Mouse (Mus musculus): ENCODE data around the gene Pnmt. TPM values are rescaled to one million over a fixed set of nuclear protein-coding genes. Genes with fewer than 3 reads are reported as not detected.

The Pnmt gene
- total and polyA plus RNA-seq, 3 experiments: not detected

- no peak overlapping the region for H3K9ac ChIP-seq (ENCODE audit: control insufficient read depth, low read depth, low read length, poor library complexity, severe bottlenecking)
- no peak overlapping the region for H3K4me3 ChIP-seq (ENCODE audit: control insufficient read depth in 1 of 2, insufficient read depth in 1 of 2, low read depth in 2 of 2, low read length in 2 of 2)
- H3K27me3 ChIP-seq (ENCODE audit: control insufficient read depth in 1 of 2, insufficient read depth in 2 of 2, low read length in 2 of 2): no peaks in the 10 kb centered on the region
- H3K79me2 ChIP-seq (ENCODE audit: control insufficient read depth, insufficient read depth, low read length, poor library complexity): no peaks in the 10 kb centered on the region; the same call in 1 of the 2 replicates
- TF ChIP-seq CHD2 (IDR thresholded peaks at IDR 0.05; ENCODE audit: low read length) (no peak), TBP (IDR thresholded peaks at IDR 0.05; ENCODE audit: low read depth, low read length) (no peak), NELFE (IDR thresholded peaks at IDR 0.05; ENCODE audit: low read depth, low read length) (no peak), TCF12 (IDR thresholded peaks at IDR 0.05; ENCODE audit: low read depth, low read length) (no peak), KAT2A (conservative IDR thresholded peaks at IDR 0.05; ENCODE audit: low read depth, low read length) (no peak), CHD1 (IDR thresholded peaks at IDR 0.05; ENCODE audit: low read depth, low read length) (no peak), RCOR1 (IDR thresholded peaks at IDR 0.05; ENCODE audit: low read depth, low read length) (no peak), JUND (IDR thresholded peaks at IDR 0.05; ENCODE audit: low read depth, low read length) (no peak), GABPA (IDR thresholded peaks at IDR 0.05; ENCODE audit: low read depth, low read length) (no peak), MAFK (IDR thresholded peaks at IDR 0.05; ENCODE audit: borderline replicate concordance, low read depth, low read length) (no peak)
- peaks cover 0 to 30% of the 10 kb centered on the region in 2 experiments; a peak in 2 of 4 replicates for H3K36me3 ChIP-seq (ENCODE audit: control insufficient read depth in 1 of 2, insufficient read depth in 2 of 2, low read length in 2 of 2)
- no peaks in the 10 kb centered on the region for H3K9me3 ChIP-seq (replicated peaks; ENCODE audit: insufficient read depth, low read length)
- no peak overlapping the region for H3K27ac ChIP-seq (ENCODE audit: control insufficient read depth, low read depth, low read length)
- DNase-seq (ENCODE audit: low read depth, low spot score): no peak
- H3K4me1 ChIP-seq (ENCODE audit: control insufficient read depth in 1 of 2, insufficient read depth in 2 of 2, low read length in 2 of 2): peaks cover 27 to 38% of the 10 kb centered on the region in 2 experiments
Observed at GRCm38 (mm10) chr11:98397946-98398345, 11.7 kb downstream of the Pnmt start.

GRCm38 (mm10) chr11:98400161-98400726 is 14.0 kb downstream of the Pnmt start, which contains the start of gene Pgap3:
Gene Pgap3 (minus strand): TSS chr11:98400490.
- Histone ChIP-seq H3K79me2 (ENCODE audit: control insufficient read depth, insufficient read depth, low read length, poor library complexity) (no peaks in the 10 kb centered on the region; the same call in 1 of the 2 replicates), H3K27ac (ENCODE audit: control insufficient read depth, low read depth, low read length) (peak within 1 kb of the TSS; percentile 89), H3K9me3 (replicated peaks; ENCODE audit: insufficient read depth, low read length) (no peaks in the 10 kb centered on the region), H3K4me1 (ENCODE audit: control insufficient read depth in 1 of 2, insufficient read depth in 2 of 2, low read length in 2 of 2) (peaks cover 8 to 15% of the 10 kb centered on the region in 2 experiments), H3K27me3 (ENCODE audit: control insufficient read depth in 1 of 2, insufficient read depth in 2 of 2, low read length in 2 of 2) (peaks cover 3 to 5% of the 10 kb centered on the region in 2 experiments; a peak in 2 of 4 replicates), H3K4me3 (ENCODE audit: control insufficient read depth in 1 of 2, insufficient read depth in 1 of 2, low read depth in 2 of 2, low read length in 2 of 2) (peak within 1 kb of the TSS; percentile 69 to 96), H3K36me3 (ENCODE audit: control insufficient read depth in 1 of 2, insufficient read depth in 2 of 2, low read length in 2 of 2) (peaks cover 0 to 10% of the 10 kb centered on the region in 2 experiments; a peak in 2 of 4 replicates), H3K9ac (ENCODE audit: control insufficient read depth, low read depth, low read length, poor library complexity, severe bottlenecking) (peak within 1 kb of the TSS; percentile 80)
- peak; percentile 98 for DNase-seq (ENCODE audit: low read depth, low spot score)
- TF ChIP-seq ZMIZ1 (IDR thresholded peaks at IDR 0.05; ENCODE audit: low read depth, low read length): peak; percentile 79; the same call in 1 of the 2 replicates
- TF ChIP-seq MYB (IDR thresholded peaks at IDR 0.05; ENCODE audit: low read depth, low read length): 0 out of 2 replicates have a peak, but pooled peaks have one; percentile 20
- no peak for TF ChIP-seq ETS1 (IDR thresholded peaks at IDR 0.05; ENCODE audit: low read depth, low read length)
- TF ChIP-seq POLR2AphosphoS5 (IDR thresholded peaks at IDR 0.05; ENCODE audit: borderline replicate concordance, low read depth, low read length): no peak
- peak; percentile 15; the same call in 1 of the 2 replicates for TF ChIP-seq MAZ (IDR thresholded peaks at IDR 0.05; ENCODE audit: low read depth, low read length)
- 0 out of 2 replicates have a peak, but pooled peaks have one; percentile 61 for TF ChIP-seq MXI1 (IDR thresholded peaks at IDR 0.05; ENCODE audit: low read depth, low read length)
- peak; percentile 83 for TF ChIP-seq POLR2AphosphoS2 (IDR thresholded peaks at IDR 0.05; ENCODE audit: low read length)
- TF ChIP-seq MYC (IDR thresholded peaks at IDR 0.05; ENCODE audit: low read depth, low read length): peak; percentile 69; the same call in 1 of the 2 replicates
- TF ChIP-seq E2F4 (IDR thresholded peaks at IDR 0.05; ENCODE audit: borderline replicate concordance, low read depth, low read length): peak; percentile 63; the same call in 1 of the 2 replicates
- no peak for TF ChIP-seq MAFK (IDR thresholded peaks at IDR 0.05; ENCODE audit: borderline replicate concordance, low read depth, low read length)
- TF ChIP-seq ELF1 (IDR thresholded peaks at IDR 0.05; ENCODE audit: low read depth, low read length): peak; percentile 91
- TF ChIP-seq POLR2A (IDR thresholded peaks at IDR 0.05; ENCODE audit: control insufficient read depth in 1 of 2, insufficient read depth in 1 of 2, low read depth in 1 of 2, low read length in 2 of 2, poor library complexity in 1 of 2): peak; percentile 44 to 81; a peak in 3 of 4 replicates
- TF ChIP-seq NRF1 (IDR thresholded peaks at IDR 0.05; ENCODE audit: insufficient read depth, low read depth, low read length, poor library complexity, severe bottlenecking): peak; percentile 33; the same call in 1 of the 2 replicates
- TF ChIP-seq HCFC1 (IDR thresholded peaks at IDR 0.05; ENCODE audit: low read depth, low read length): peak; percentile 88
- TF ChIP-seq UBTF (IDR thresholded peaks at IDR 0.05; ENCODE audit: borderline replicate concordance, insufficient read depth, low read depth, low read length): no peak
- peak; percentile 77 for TF ChIP-seq SIN3A (IDR thresholded peaks at IDR 0.05; ENCODE audit: low read length)
- TF ChIP-seq RCOR1 (IDR thresholded peaks at IDR 0.05; ENCODE audit: low read depth, low read length): peak; percentile 50
- TF ChIP-seq MAX (IDR thresholded peaks at IDR 0.05; ENCODE audit: low read length): peak; percentile 62
- peak in 1 of 2 experiments; percentile 27; a peak in 1 of 4 replicates for TF ChIP-seq EP300 (IDR thresholded peaks at IDR 0.05; ENCODE audit: low read depth in 1 of 2, low read length in 2 of 2)
- no peak for TF ChIP-seq CTCF (IDR thresholded peaks at IDR 0.05 in 2 of 3, conservative IDR thresholded peaks at IDR 0.05 in 1 of 3; ENCODE audit: control insufficient read depth in 1 of 3, insufficient read depth in 1 of 3, low read depth in 2 of 3, low read length in 3 of 3, poor library complexity in 1 of 3, severe bottlenecking in 1 of 3)
- peak; percentile 78 for TF ChIP-seq TBP (IDR thresholded peaks at IDR 0.05; ENCODE audit: low read depth, low read length)
- TF ChIP-seq NELFE (IDR thresholded peaks at IDR 0.05; ENCODE audit: low read depth, low read length): peak; percentile 90
- TF ChIP-seq TCF12 (IDR thresholded peaks at IDR 0.05; ENCODE audit: low read depth, low read length): peak; percentile 51; the same call in 1 of the 2 replicates
- peak; percentile 64; the same call in 1 of the 2 replicates for TF ChIP-seq KAT2A (conservative IDR thresholded peaks at IDR 0.05; ENCODE audit: low read depth, low read length)

Measured in MEL (cell line).